Mouse (Mus musculus): ENCODE data around the gene Cebpe.

Gene Cebpe

GRCm38 (mm10) chr14:54720654-54721350 is 8.8 kb upstream of the Cebpe start:
- no peak for DNase-seq (ENCODE audit: low spot score)

- DNase-seq (ENCODE audit: low spot score) = no peak
Measured at GRCm38 (mm10) chr14:54720041-54720440, 8.1 kb upstream of the Cebpe start.

- DNase-seq (ENCODE audit: low spot score) = no peak
Measured at GRCm38 (mm10) chr14:54715402-54715801, 3.4 kb upstream of the Cebpe start.

- no peak for DNase-seq (ENCODE audit: low spot score)
Measured at GRCm38 (mm10) chr14:54714617-54715081, 2.7 kb upstream of the Cebpe start.

- peak; percentile 84 for DNase-seq (ENCODE audit: low spot score)
Measured at GRCm38 (mm10) chr14:54714121-54714520, 2.1 kb upstream of the Cebpe start.

- DNase-seq (ENCODE audit: low spot score) = no peak
Measured at GRCm38 (mm10) chr14:54712861-54713260, 887 bp upstream of the Cebpe start.

- DNase-seq (ENCODE audit: low spot score) = no peak
Measured at GRCm38 (mm10) chr14:54709054-54709453, 2.9 kb downstream of the Cebpe start.

GRCm38 (mm10) chr14:54706589-54707320 is 5.2 kb downstream of the Cebpe start:
- DNase-seq (ENCODE audit: low spot score) = no peak

GRCm38 (mm10) chr14:54705844-54706243 is 6.1 kb downstream of the Cebpe start:
- DNase-seq (ENCODE audit: low spot score) = no peak

GRCm38 (mm10) chr14:54703207-54703606 is 8.8 kb downstream of the Cebpe start:
- no peak for DNase-seq (ENCODE audit: low spot score)

- peak; percentile 69 for DNase-seq (ENCODE audit: low spot score)
Measured at GRCm38 (mm10) chr14:54701298-54701697, 10.7 kb downstream of the Cebpe start.

GRCm38 (mm10) chr14:54699586-54699985 is 12.4 kb downstream of the Cebpe start:
- DNase-seq (ENCODE audit: low spot score) = no peak

- no peak for DNase-seq (ENCODE audit: low spot score)
Measured at GRCm38 (mm10) chr14:54698733-54699132, 13.2 kb downstream of the Cebpe start, which contains the start of gene Gm29776. Gene Gm29776 (minus strand): TSS chr14:54698833.

GRCm38 (mm10) chr14:54696752-54697151 is 15.2 kb downstream of the Cebpe start:
- no peak for DNase-seq (ENCODE audit: low spot score)

GRCm38 (mm10) chr14:54695042-54695441 is 16.9 kb downstream of the Cebpe start:
- DNase-seq (ENCODE audit: low spot score) = no peak

- DNase-seq (ENCODE audit: low spot score) = no peak
Measured at GRCm38 (mm10) chr14:54687251-54687650, 24.7 kb downstream of the Cebpe start.

GRCm38 (mm10) chr14:54686522-54687143 is 25.3 kb downstream of the Cebpe start, which contains the start of gene Acin1:
Gene Acin1 (minus strand): TSS chr14:54686931.
- DNase-seq (ENCODE audit: low spot score) = peak; percentile 98

- peak; percentile 80 for DNase-seq (ENCODE audit: low spot score)
Measured at GRCm38 (mm10) chr14:54686063-54686521, 25.9 kb downstream of the Cebpe start, which contains the start of gene 1700123O20Rik. Gene 1700123O20Rik (plus strand): TSS chr14:54686216.

- no peak for DNase-seq (ENCODE audit: low spot score)
Measured at GRCm38 (mm10) chr14:54685471-54685870, 26.5 kb downstream of the Cebpe start.

- no peak for DNase-seq (ENCODE audit: low spot score)
Measured at GRCm38 (mm10) chr14:54682396-54682795, 29.6 kb downstream of the Cebpe start.

GRCm38 (mm10) chr14:54678657-54679304 is 33.2 kb downstream of the Cebpe start:
- DNase-seq (ENCODE audit: low spot score) = no peak

- no peak for DNase-seq (ENCODE audit: low spot score)
Measured at GRCm38 (mm10) chr14:54676290-54676689, 35.7 kb downstream of the Cebpe start.

Data from adipocyte (in vitro differentiated cells).